Mouse (Mus musculus): ENCODE results near the gene Dppa1. TPM values are rescaled to one million over a fixed set of nuclear protein-coding genes. Genes with fewer than 3 reads are reported as not detected.

The Dppa1 gene
- total RNA-seq (2023): not detected

DNA sequence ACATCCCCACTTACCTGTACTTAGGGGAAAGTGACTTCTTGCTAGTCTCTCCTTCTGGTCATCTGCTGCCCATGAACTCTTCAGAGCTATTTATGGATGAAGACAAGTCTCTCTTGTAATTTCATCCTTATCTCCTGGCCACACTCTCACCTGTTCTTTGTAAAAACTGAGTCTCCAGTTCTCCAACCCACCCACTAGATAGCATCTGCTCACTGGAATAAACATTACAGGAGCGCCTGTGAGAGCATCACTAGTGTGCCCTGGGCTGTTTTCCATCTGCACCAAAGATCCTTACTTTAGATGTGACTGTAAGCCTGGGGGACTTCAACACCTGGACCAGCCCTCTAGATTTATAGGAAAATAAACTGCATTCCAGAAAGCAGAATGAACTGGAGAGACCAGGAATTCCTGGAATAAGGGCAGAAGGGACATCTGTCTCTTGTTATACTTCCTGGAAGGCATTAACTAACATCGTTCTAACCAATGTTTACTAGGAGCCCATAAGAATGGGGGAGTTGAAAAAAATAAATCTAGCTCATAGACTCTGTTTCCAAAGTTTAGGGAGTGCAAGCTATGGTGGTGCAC, at the start of gene Dppa1:
Dppa1 (minus strand) TSS at position 51 of the 585 bp plus-strand sequence.

DNA sequence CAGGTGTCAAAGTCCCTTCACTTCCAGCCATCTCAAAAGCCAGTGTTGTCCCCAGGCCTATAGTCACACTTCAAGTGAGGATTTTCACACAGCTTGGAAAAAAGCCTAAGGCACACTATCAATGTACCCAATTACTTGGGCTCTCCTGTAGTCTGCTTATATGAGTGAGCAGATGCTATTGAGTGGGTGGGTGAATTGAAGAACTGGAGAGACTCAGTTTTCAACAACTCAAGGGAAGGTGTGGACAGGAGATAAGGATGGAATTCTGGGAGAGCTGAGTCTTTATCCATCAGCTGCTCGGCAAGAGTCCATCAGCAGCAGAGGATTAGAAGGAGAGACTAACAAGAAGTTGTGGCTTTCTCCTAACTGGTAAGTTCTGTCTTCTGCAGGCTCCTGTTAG, 57.7 kb downstream of the Dppa1 start, which contains the start of gene BC053393:
BC053393 (plus strand) TSS at position 210 of the 400 bp plus-strand sequence.

Other genes starting within 250 kb of the Dppa1 start
- gene Itk, start 239.7 kb downstream of the Dppa1 start, total RNA-seq (2023): 1 to 10 TPM; 1.9 to 3.6 TPM
- not detected for gene Fam71b, start 232.7 kb downstream of the Dppa1 start, total RNA-seq (2023)
- gene Med7, start 192.3 kb downstream of the Dppa1 start, total RNA-seq (2023): 10 to 100 TPM; 59.0 to 69.3 TPM
- 10 to 100 TPM; 43.2 to 47.0 TPM for gene Havcr2, start 174.3 kb downstream of the Dppa1 start, total RNA-seq (2023)
- gene Gm12169, start 105.0 kb downstream of the Dppa1 start, total RNA-seq (2023): not detected
- gene BC053393, start 57.7 kb downstream of the Dppa1 start, total RNA-seq (2023): not detected
- gene Timd2, start 77.8 kb upstream of the Dppa1 start, total RNA-seq (2023): not detected
- gene Havcr1, start 105.8 kb upstream of the Dppa1 start, total RNA-seq (2023): under 1 TPM; 0.26 to 0.33 TPM
- gene Timd4, start 181.5 kb upstream of the Dppa1 start, total RNA-seq (2023): 10 to 100 TPM; 19.3 to 30.7 TPM